Mouse (Mus musculus) neural tube, embryonic 11.5 days (tissue): ENCODE measurements at regions not wholly inside any gene's neighbourhood (a gene's known extent, or its start where the extent isn't known, plus 50 kb on each side); places are given as distances from the start of the nearest gene placed in this dataset.

Experiments used
- ATAC-seq: fragments of 200-750 bp; cut with Nextera tagmentation; 2 replicates; pipeline ENCODE4 v1.8.0; 2017; ENCODE audit warnings: moderate number of reproducible peaks, mild to moderate bottlenecking, moderate TSS enrichment, moderate library complexity; ENCODE audit not compliant: insufficient read depth, low FRiP score, low TSS enrichment
- DNase-seq: peaks from one replicate; pipeline ENCODE4 v3.0.0-alpha.2; 2015; ENCODE audit warnings: low spot score
- H3K27ac ChIP-seq: fragments of 300-500 bp; sonication (generic); 2 replicates; pipeline ENCODE4 v1.5.1; 2014; ENCODE audit warnings: low read depth, mild to moderate bottlenecking, low read length
- H3K27me3 ChIP-seq: fragments of 300-500 bp; sonication (generic); 2 replicates; pipeline ENCODE4 v1.6.1; 2014; ENCODE audit warnings: mild to moderate bottlenecking, low read length, mixed read lengths; ENCODE audit not compliant: control insufficient read depth, insufficient read depth
- H3K36me3 ChIP-seq: fragments of 300-500 bp; sonication (generic); 2 replicates; pipeline ENCODE4 v1.6.1; 2014; ENCODE audit warnings: mild to moderate bottlenecking, low read length, moderate library complexity, mixed read lengths; ENCODE audit not compliant: control insufficient read depth, insufficient read depth
- H3K4me1 ChIP-seq: fragments of 300-500 bp; sonication (generic); 2 replicates; pipeline ENCODE4 v1.6.1; 2014; ENCODE audit warnings: low read length, mixed read lengths; ENCODE audit not compliant: control insufficient read depth, insufficient read depth
- H3K4me2 ChIP-seq: fragments of 300-500 bp; sonication (generic); 2 replicates; pipeline ENCODE4 v1.6.1; 2014; ENCODE audit warnings: low read depth, mild to moderate bottlenecking, moderate library complexity
- H3K4me3 ChIP-seq: fragments of 300-500 bp; sonication (generic); 2 replicates; pipeline ENCODE4 v1.5.1; 2014; ENCODE audit warnings: low read depth, low read length
- H3K9ac ChIP-seq: fragments of 300-500 bp; sonication (generic); 2 replicates; pipeline ENCODE4 v1.6.1; 2014; ENCODE audit warnings: mild to moderate bottlenecking, low read length
- H3K9me3 ChIP-seq: fragments of 300-500 bp; sonication (generic); 2 replicates; pipeline ENCODE4 v1.6.1; 2016; ENCODE audit warnings: low read length; ENCODE audit not compliant: control insufficient read depth
- WGBS: fragments of 180-500 bp; shearing (Covaris S2); extraction: QIAGEN DNeasy Blood & Tissue Kit; methylation state at CpG from one replicate; pipeline ENCODE4 v1.1.7; 2014; 5-methylcytosine and 5-hydroxymethylcytosine counted together

GRCm38 (mm10) chr12:49449396-49449795, 64.4 kb downstream of the Gm43517 start:
- no peaks in the 10 kb centered on the region for H3K36me3 ChIP-seq
- H3K9ac ChIP-seq = no peak overlapping the region
- H3K27ac ChIP-seq = no peak overlapping the region
- DNase-seq (no peak), ATAC-seq (no peak)
- H3K27me3 ChIP-seq = no peaks in the 10 kb centered on the region
- no peaks in the 10 kb centered on the region for H3K9me3 ChIP-seq
- H3K4me2 ChIP-seq = no peak overlapping the region
- H3K4me3 ChIP-seq = no peak overlapping the region
- no peaks in the 10 kb centered on the region for H3K4me1 ChIP-seq
- 88% methylated on average over 3 of the region's 3 CpGs for WGBS

- Histone ChIP-seq H3K36me3 (no peaks in the 10 kb centered on the region), H3K9me3 (no peaks in the 10 kb centered on the region), H3K9ac (no peak overlapping the region), H3K4me3 (no peak overlapping the region), H3K4me1 (no peaks in the 10 kb centered on the region), H3K27ac (no peak overlapping the region), H3K27me3 (no peaks in the 10 kb centered on the region), H3K4me2 (no peak overlapping the region)
- 94% methylated on average over 1 of the region's 1 CpGs for WGBS
- no peak for DNase-seq
- ATAC-seq = no peak
Observed at GRCm38 (mm10) chr12:49468059-49468458, 83.1 kb downstream of the Gm43517 start.

DNA sequence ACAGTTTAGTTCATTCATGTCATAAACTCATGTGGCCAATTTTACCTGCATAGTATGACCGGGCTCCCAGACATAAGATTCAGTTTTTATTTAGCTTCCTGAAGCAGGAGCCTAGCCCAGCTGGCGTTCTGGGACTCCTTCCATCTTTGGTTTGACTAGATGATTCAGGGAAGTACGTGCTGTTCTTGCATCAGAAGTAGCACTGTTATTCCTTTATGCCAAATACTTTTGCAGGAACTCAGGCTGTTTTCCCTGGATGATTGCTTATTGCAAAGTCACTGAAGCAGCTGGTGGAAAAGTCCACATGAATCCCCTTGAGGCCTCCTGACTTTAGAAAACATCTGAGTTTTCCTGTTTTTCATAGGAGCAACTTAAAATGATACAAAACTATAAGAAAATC, 88.4 kb downstream of the Gm43517 start:
- no peak for DNase-seq
- no peaks in the 10 kb centered on the region for H3K27me3 ChIP-seq
- H3K36me3 ChIP-seq = no peaks in the 10 kb centered on the region
- H3K4me2 ChIP-seq = no peak overlapping the region
- H3K27ac ChIP-seq = no peak overlapping the region
- no peaks in the 10 kb centered on the region for H3K9me3 ChIP-seq
- H3K4me1 ChIP-seq = no peaks in the 10 kb centered on the region
- ATAC-seq = no peak
- WGBS = 81% methylated on average over 3 of the region's 3 CpGs
- no peak overlapping the region for H3K9ac ChIP-seq
- H3K4me3 ChIP-seq = no peak overlapping the region

- ATAC-seq (no peak), DNase-seq (peak; percentile 10)
- H3K27ac ChIP-seq = no peak overlapping the region
- H3K27me3 ChIP-seq = no peaks in the 10 kb centered on the region
- no peak overlapping the region for H3K9ac ChIP-seq
- no peak overlapping the region for H3K4me3 ChIP-seq
- no peaks in the 10 kb centered on the region for H3K9me3 ChIP-seq
- no peak overlapping the region for H3K4me2 ChIP-seq
- H3K4me1 ChIP-seq = no peaks in the 10 kb centered on the region
- WGBS = 71% methylated on average over 3 of the region's 3 CpGs
- no peaks in the 10 kb centered on the region for H3K36me3 ChIP-seq
Observed at GRCm38 (mm10) chr12:49480656-49481055, 95.7 kb downstream of the Gm43517 start.

- no peak for ATAC-seq
- H3K9me3 ChIP-seq = no peaks in the 10 kb centered on the region
- 77% methylated on average over 8 of the region's 8 CpGs for WGBS
- H3K36me3 ChIP-seq = no peaks in the 10 kb centered on the region
- no peaks in the 10 kb centered on the region for H3K4me1 ChIP-seq
- no peak overlapping the region for H3K27ac ChIP-seq
- H3K4me3 ChIP-seq = no peak overlapping the region
- DNase-seq = no peak
- H3K4me2 ChIP-seq = no peak overlapping the region
- H3K9ac ChIP-seq = no peak overlapping the region
- no peaks in the 10 kb centered on the region for H3K27me3 ChIP-seq
Observed at GRCm38 (mm10) chr12:49481151-49481550, 96.2 kb downstream of the Gm43517 start.

- 84% methylated on average over 4 of the region's 4 CpGs for WGBS
- Histone ChIP-seq H3K4me3 (no peak overlapping the region), H3K9ac (no peak overlapping the region), H3K4me2 (no peak overlapping the region), H3K27me3 (no peaks in the 10 kb centered on the region), H3K4me1 (no peaks in the 10 kb centered on the region), H3K36me3 (no peaks in the 10 kb centered on the region), H3K27ac (no peak overlapping the region), H3K9me3 (no peaks in the 10 kb centered on the region)
- ATAC-seq = no peak
- no peak for DNase-seq
Observed at GRCm38 (mm10) chr12:49482367-49482766, 97.4 kb downstream of the Gm43517 start.

DNA sequence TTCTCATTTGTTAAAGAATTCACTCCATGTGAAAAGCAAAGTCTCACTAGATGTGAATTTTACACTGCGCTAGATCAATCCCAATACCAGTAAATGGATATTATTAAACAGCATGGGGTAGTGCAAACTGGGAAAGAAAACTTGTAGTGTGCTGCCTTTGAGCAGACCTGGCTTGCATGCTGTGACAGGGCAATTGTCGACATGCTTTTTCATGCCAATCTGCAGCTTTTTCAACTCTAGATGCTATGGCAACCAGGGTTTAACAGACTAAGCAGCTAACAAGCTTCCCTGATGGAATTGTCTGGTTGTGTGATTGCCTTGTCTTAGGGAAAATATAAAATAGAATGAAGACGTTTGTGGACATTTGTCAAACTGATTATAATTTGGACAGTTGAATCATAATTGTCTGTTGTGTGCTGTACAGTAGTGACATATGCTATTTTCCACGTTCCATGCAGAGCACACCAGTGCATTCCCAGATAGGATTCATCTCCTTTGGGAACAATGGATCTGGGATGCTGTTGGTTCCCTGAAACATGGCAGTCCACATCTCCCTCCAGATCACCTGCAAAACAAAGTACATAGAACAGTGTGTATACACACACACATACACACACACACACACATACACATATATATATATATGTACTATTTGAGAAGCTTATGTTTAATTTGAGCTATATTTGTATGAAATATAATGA, 99.2 kb downstream of the Gm43517 start:
- H3K4me3 ChIP-seq = no peak overlapping the region
- no peaks in the 10 kb centered on the region for H3K9me3 ChIP-seq
- ATAC-seq = peak; percentile 27; the same call in 1 of the 2 replicates
- no peaks in the 10 kb centered on the region for H3K4me1 ChIP-seq
- no peak for DNase-seq
- H3K27ac ChIP-seq = no peak overlapping the region
- no peak overlapping the region for H3K9ac ChIP-seq
- 50% methylated on average over 4 of the region's 4 CpGs for WGBS
- no peaks in the 10 kb centered on the region for H3K36me3 ChIP-seq
- H3K27me3 ChIP-seq = no peaks in the 10 kb centered on the region
- no peak overlapping the region for H3K4me2 ChIP-seq

- H3K27me3 ChIP-seq = no peaks in the 10 kb centered on the region
- no peaks in the 10 kb centered on the region for H3K36me3 ChIP-seq
- no peaks in the 10 kb centered on the region for H3K4me1 ChIP-seq
- H3K4me2 ChIP-seq = no peak overlapping the region
- no peak overlapping the region for H3K27ac ChIP-seq
- ATAC-seq (no peak), DNase-seq (no peak)
- no peak overlapping the region for H3K4me3 ChIP-seq
- H3K9ac ChIP-seq = no peak overlapping the region
- H3K9me3 ChIP-seq = no peaks in the 10 kb centered on the region
Observed at GRCm38 (mm10) chr12:49513131-49513530, 128.2 kb downstream of the Gm43517 start.

DNA sequence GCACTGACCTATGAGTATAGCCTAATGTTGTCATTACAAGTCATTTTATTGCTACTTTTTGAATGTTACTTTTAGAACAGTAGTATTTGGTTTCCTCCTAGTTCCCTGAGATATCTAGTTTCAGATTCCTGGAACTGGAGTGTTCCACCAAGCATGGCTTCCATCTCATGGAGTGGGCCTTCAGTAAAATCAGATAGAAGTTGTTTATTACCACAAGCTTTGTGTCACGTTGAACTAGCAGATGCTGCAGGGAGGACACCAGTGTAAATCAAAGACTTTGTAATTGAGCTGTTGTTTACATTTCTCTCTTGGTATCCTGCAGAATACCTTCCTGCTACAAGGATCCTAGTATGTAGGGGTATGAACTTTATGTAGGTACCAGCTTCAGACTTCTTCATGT, 129.6 kb downstream of the Gm43517 start:
- H3K4me2 ChIP-seq = no peak overlapping the region
- H3K27me3 ChIP-seq = no peaks in the 10 kb centered on the region
- no peaks in the 10 kb centered on the region for H3K4me1 ChIP-seq
- H3K9me3 ChIP-seq = no peaks in the 10 kb centered on the region
- 74% methylated on average over 1 of the region's 1 CpGs for WGBS
- no peak overlapping the region for H3K27ac ChIP-seq
- no peak for ATAC-seq
- H3K36me3 ChIP-seq = no peaks in the 10 kb centered on the region
- DNase-seq = no peak
- H3K9ac ChIP-seq = no peak overlapping the region
- no peak overlapping the region for H3K4me3 ChIP-seq
